Mouse (Mus musculus): Measurements from ENCODE around the gene Copg1. TPM values are rescaled to one million over a fixed set of nuclear protein-coding genes. Genes with fewer than 3 reads are reported as not detected.
"Not testable (repeated sequence)": the region's sequence is repeated elsewhere in the genome, so short reads cannot be mapped to it uniquely, and the experiment has no call there.

Copg1 gene
- polyA plus RNA-seq, 1 experiment from 2014 or later: 203 TPM

DNA sequence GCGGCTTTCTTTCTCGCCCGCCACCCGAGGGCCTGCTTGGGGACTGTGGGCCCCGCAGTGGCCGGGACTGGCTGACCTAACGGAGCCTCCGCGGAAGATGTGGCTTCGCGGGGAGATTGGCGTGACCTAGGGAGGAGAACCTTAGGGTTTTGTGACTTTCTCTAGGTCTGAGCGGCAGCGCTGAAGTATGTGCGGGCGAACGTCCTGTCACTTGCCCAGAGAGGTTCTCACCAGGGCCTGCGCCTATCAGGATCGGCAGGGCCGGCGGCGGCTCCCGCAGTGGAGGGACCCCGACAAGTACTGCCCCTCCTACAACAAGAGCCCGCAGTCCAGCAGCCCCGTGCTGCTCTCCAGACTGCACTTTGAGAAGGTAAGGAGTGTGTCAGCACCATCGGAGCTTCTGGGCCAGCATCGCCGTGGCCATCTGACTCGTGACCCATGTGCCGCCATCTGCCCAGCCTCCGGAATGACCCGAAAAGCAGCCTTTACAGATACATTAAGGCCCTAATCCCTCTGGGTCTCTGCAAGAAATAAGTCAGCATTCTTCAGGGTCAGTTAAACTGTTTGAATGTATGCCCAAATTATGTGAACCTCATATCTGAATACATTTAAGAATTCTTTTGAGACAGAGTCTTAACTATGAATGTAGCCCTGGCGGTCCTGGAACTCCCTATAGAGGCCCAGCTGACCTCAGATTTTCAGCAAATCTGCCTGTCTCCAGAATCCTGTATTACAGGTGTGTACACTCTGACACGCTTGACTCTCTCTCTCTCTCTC lies 26.9 kb downstream of the Copg1 start:
- WGBS: 2% methylated on average over 35 of the region's 35 CpGs
- H3K27me3 ChIP-seq (ENCODE audit: control insufficient read depth, insufficient read depth, low read depth, low read length): no peaks in the 10 kb centered on the region
- peak overlapping the region; percentile 78 for H3K4me2 ChIP-seq (ENCODE audit: low read length)
- peak overlapping the region; percentile 87 for H3K27ac ChIP-seq (ENCODE audit: low read length)
- H3K4me3 ChIP-seq (ENCODE audit: low read depth, low read length): peak overlapping the region; percentile 91
- peak; percentile 84 for ATAC-seq
- peak overlapping the region; percentile 90 for H3K9ac ChIP-seq (ENCODE audit: low read depth, low read length)
- H3K9me3 ChIP-seq (replicated peaks; ENCODE audit: control insufficient read depth, low read length, poor library complexity, severe bottlenecking): no peaks in the 10 kb centered on the region
- H3K4me1 ChIP-seq (ENCODE audit: control insufficient read depth, insufficient read depth, low read length): peaks cover 12% of the 10 kb centered on the region
- peaks cover 38% of the 10 kb centered on the region for H3K36me3 ChIP-seq (ENCODE audit: control insufficient read depth, insufficient read depth, low read length)

DNA sequence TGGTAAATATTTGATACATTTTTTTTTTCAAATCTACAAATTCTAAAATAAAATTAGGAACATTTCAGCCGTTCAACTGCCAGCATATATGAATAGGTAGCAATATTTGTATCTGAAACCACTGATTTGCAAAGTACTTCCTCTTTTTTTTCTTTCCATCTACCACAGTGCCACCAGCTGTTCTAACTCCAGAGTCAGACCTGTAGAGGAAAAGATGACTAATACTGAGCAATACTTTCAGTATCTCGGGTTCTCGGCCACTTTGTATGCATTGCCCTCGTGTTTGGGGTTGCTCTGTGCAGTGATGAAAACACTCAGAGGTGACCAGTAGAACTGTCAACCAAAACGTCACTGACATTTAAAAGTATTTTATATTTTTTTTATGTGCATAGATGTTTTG lies 28.3 kb downstream of the Copg1 start:
- no peak overlapping the region for H3K27ac ChIP-seq (ENCODE audit: low read length)
- H3K9me3 ChIP-seq (replicated peaks; ENCODE audit: control insufficient read depth, low read length, poor library complexity, severe bottlenecking): no peaks in the 10 kb centered on the region
- no peaks in the 10 kb centered on the region for H3K27me3 ChIP-seq (ENCODE audit: control insufficient read depth, insufficient read depth, low read depth, low read length)
- 88% methylated on average over 5 of the region's 5 CpGs for WGBS
- H3K4me1 ChIP-seq (ENCODE audit: control insufficient read depth, insufficient read depth, low read length): peaks cover 12% of the 10 kb centered on the region
- no peak overlapping the region for H3K9ac ChIP-seq (ENCODE audit: low read depth, low read length)
- no peak overlapping the region for H3K4me3 ChIP-seq (ENCODE audit: low read depth, low read length)
- peaks cover 39% of the 10 kb centered on the region for H3K36me3 ChIP-seq (ENCODE audit: control insufficient read depth, insufficient read depth, low read length)
- ATAC-seq: no peak
- H3K4me2 ChIP-seq (ENCODE audit: low read length): no peak overlapping the region

GRCm38 (mm10) chr6:87921201-87921600 lies 33.6 kb downstream of the Copg1 start:
- peaks cover 40% of the 10 kb centered on the region for H3K36me3 ChIP-seq (ENCODE audit: control insufficient read depth, insufficient read depth, low read length)

DNA sequence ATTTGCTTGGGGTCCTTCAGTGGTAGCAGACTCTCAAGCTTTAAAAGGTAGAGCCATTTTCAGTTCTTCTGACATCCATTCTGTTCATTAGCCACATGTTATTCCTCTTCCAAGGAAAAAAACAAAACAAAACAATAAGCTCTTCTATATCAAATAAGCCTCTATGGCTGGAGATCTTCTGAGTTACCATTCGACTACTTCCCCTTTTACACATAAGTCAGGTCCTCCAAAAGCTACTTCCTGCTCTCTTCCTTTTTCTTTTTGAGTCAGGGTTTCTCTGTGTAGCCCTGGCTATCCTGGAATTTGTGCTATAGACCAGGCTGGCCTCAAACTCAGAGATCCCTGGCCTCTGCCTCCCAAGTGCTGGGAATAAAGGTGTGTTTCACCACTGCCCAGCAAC lies 36.0 kb downstream of the Copg1 start:
- ATAC-seq: no peak
- Histone ChIP-seq H3K9ac (ENCODE audit: low read depth, low read length) (no peak overlapping the region), H3K36me3 (ENCODE audit: control insufficient read depth, insufficient read depth, low read length) (peaks cover 29% of the 10 kb centered on the region), H3K27me3 (ENCODE audit: control insufficient read depth, insufficient read depth, low read depth, low read length) (no peaks in the 10 kb centered on the region), H3K4me2 (ENCODE audit: low read length) (no peak overlapping the region), H3K9me3 (replicated peaks; ENCODE audit: control insufficient read depth, low read length, poor library complexity, severe bottlenecking) (no peaks in the 10 kb centered on the region), H3K4me3 (ENCODE audit: low read depth, low read length) (no peak overlapping the region), H3K27ac (ENCODE audit: low read length) (no peak overlapping the region), H3K4me1 (ENCODE audit: control insufficient read depth, insufficient read depth, low read length) (no peaks in the 10 kb centered on the region)
- WGBS: 97% methylated on average over 1 of the region's 1 CpGs

More at GRCm38 (mm10) chr6:87921201-87921600, 33.6 kb downstream of the Copg1 start:
- no peak overlapping the region for H3K4me3 ChIP-seq (ENCODE audit: low read depth, low read length)
- no peak overlapping the region for H3K9ac ChIP-seq (ENCODE audit: low read depth, low read length)
- no peaks in the 10 kb centered on the region for H3K27me3 ChIP-seq (ENCODE audit: control insufficient read depth, insufficient read depth, low read depth, low read length)
- no peak for ATAC-seq
- no peak overlapping the region for H3K27ac ChIP-seq (ENCODE audit: low read length)
- 97% methylated on average over 4 of the region's 4 CpGs for WGBS
- no peaks in the 10 kb centered on the region for H3K9me3 ChIP-seq (replicated peaks; ENCODE audit: control insufficient read depth, low read length, poor library complexity, severe bottlenecking)
- no peak overlapping the region for H3K4me2 ChIP-seq (ENCODE audit: low read length)
- H3K4me1 ChIP-seq (ENCODE audit: control insufficient read depth, insufficient read depth, low read length): no peaks in the 10 kb centered on the region; the same call in 1 of the 2 replicates

- peaks cover 17% of the 10 kb centered on the region; the same call in 1 of the 2 replicates for H3K36me3 ChIP-seq (ENCODE audit: control insufficient read depth, insufficient read depth, low read length)
Observed at GRCm38 (mm10) chr6:87935037-87935436, 47.4 kb downstream of the Copg1 start.

DNA sequence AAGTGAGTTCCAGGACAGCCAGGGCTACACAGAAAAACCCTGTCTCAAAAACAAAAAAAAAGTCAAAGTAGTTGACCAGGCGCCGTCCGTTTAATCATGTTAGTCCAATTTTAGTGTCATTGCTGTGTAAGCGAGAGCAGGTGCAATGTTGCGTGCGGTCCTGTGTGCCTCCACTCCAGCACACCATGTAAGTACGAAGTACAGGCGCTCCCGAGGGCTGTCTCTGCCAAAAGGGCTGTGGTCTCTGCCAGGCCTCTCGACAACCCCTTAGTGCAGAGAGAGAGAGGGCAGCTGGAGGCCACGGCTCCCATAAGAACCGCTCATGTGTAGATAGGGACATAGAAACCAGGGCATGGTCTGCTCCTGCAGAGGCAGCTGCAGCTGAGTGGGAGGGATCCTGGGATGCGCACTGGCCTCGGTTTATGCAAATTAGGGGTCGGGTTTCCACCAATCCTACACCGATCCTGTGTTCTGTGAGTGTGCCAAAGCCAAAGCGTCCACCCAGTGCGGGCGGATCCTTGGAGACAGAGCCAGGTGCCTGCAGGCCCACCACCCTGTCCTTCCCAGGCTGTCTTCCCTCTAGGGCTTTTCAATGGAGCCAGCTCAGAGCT lies 49.7 kb downstream of the Copg1 start:
- H3K9ac ChIP-seq (ENCODE audit: low read depth, low read length): 0 out of 2 replicates have a peak overlapping the region, but pooled peaks have one; percentile 5
- no peak overlapping the region for H3K4me3 ChIP-seq (ENCODE audit: low read depth, low read length)
- H3K36me3 ChIP-seq (ENCODE audit: control insufficient read depth, insufficient read depth, low read length): peaks cover 15% of the 10 kb centered on the region; the same call in 1 of the 2 replicates
- H3K4me2 ChIP-seq (ENCODE audit: low read length): no peak overlapping the region
- no peaks in the 10 kb centered on the region for H3K4me1 ChIP-seq (ENCODE audit: control insufficient read depth, insufficient read depth, low read length)
- ATAC-seq: no peak
- WGBS: 33% methylated on average over 19 of the region's 19 CpGs
- no peaks in the 10 kb centered on the region for H3K27me3 ChIP-seq (ENCODE audit: control insufficient read depth, insufficient read depth, low read depth, low read length)
- H3K9me3 ChIP-seq (replicated peaks; ENCODE audit: control insufficient read depth, low read length, poor library complexity, severe bottlenecking): no peaks in the 10 kb centered on the region
- no peak overlapping the region for H3K27ac ChIP-seq (ENCODE audit: low read length)

More at GRCm38 (mm10) chr6:87935037-87935436, 47.4 kb downstream of the Copg1 start:
- Histone ChIP-seq H3K27me3 (ENCODE audit: control insufficient read depth, insufficient read depth, low read depth, low read length) (no peaks in the 10 kb centered on the region), H3K4me3 (ENCODE audit: low read depth, low read length) (no peak overlapping the region), H3K4me2 (ENCODE audit: low read length) (no peak overlapping the region), H3K9ac (ENCODE audit: low read depth, low read length) (no peak overlapping the region), H3K9me3 (replicated peaks; ENCODE audit: control insufficient read depth, low read length, poor library complexity, severe bottlenecking) (no peaks in the 10 kb centered on the region), H3K27ac (ENCODE audit: low read length) (no peak overlapping the region), H3K4me1 (ENCODE audit: control insufficient read depth, insufficient read depth, low read length) (no peaks in the 10 kb centered on the region)
- ATAC-seq: no peak
- WGBS: 87% methylated on average over 5 of the region's 5 CpGs

DNA sequence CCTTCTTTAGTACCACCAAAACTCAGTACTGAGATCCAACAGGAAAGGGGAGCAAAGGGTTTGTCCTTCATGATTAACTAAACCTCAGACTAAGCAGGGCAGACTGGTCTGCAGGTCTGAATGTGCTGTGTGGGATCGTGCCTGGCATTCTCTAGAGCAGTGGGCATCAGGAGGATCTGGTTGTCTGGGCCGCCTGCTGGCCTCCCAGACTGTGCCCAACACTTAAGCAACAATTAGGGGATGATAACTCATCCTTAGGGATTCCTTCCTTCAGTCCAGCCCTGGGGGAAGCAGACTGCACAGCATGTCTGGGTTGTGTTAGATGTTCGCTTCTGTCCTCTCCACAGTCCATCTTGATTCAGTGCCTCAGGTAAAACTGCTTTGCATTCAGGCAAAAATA lies 51.3 kb downstream of the Copg1 start:
- H3K9ac ChIP-seq (ENCODE audit: low read depth, low read length): no peak overlapping the region
- H3K27me3 ChIP-seq (ENCODE audit: control insufficient read depth, insufficient read depth, low read depth, low read length): no peaks in the 10 kb centered on the region
- peaks cover 15% of the 10 kb centered on the region; the same call in 1 of the 2 replicates for H3K36me3 ChIP-seq (ENCODE audit: control insufficient read depth, insufficient read depth, low read length)
- no peak overlapping the region for H3K4me2 ChIP-seq (ENCODE audit: low read length)
- ATAC-seq: no peak
- H3K9me3 ChIP-seq (replicated peaks; ENCODE audit: control insufficient read depth, low read length, poor library complexity, severe bottlenecking): no peaks in the 10 kb centered on the region
- H3K27ac ChIP-seq (ENCODE audit: low read length): no peak overlapping the region
- H3K4me3 ChIP-seq (ENCODE audit: low read depth, low read length): no peak overlapping the region
- 86% methylated on average over 3 of the region's 3 CpGs for WGBS
- H3K4me1 ChIP-seq (ENCODE audit: control insufficient read depth, insufficient read depth, low read length): no peaks in the 10 kb centered on the region

DNA sequence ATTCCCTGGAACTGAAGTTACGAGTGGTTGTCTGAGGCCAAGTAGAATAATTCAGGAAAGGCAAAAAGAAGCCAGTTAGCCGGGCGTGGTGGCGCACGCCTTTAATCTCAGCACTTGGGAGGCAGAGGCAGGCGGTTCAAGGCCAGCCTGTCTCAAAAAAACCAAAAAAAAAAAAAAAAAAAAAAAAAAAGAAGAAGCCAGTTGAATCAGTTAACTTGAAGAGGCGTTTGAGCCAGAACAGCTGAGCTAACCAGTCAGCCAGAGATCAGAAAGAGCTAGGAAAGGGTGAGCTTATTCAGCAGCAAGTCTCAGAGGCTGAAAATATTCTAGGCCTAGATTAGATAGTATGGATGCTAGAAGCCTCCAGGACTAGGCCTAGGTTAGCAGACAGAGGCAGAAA lies 54.6 kb downstream of the Copg1 start:
- Histone ChIP-seq H3K4me2 (ENCODE audit: low read length) (no peak overlapping the region), H3K4me3 (ENCODE audit: low read depth, low read length) (no peak overlapping the region), H3K36me3 (ENCODE audit: control insufficient read depth, insufficient read depth, low read length) (no peaks in the 10 kb centered on the region), H3K27me3 (ENCODE audit: control insufficient read depth, insufficient read depth, low read depth, low read length) (no peaks in the 10 kb centered on the region), H3K9me3 (replicated peaks; ENCODE audit: control insufficient read depth, low read length, poor library complexity, severe bottlenecking) (no peaks in the 10 kb centered on the region), H3K9ac (ENCODE audit: low read depth, low read length) (no peak overlapping the region), H3K4me1 (ENCODE audit: control insufficient read depth, insufficient read depth, low read length) (no peaks in the 10 kb centered on the region), H3K27ac (ENCODE audit: low read length) (no peak overlapping the region)
- ATAC-seq: no peak
- 86% methylated on average over 7 of the region's 7 CpGs for WGBS

- H3K27me3 ChIP-seq (ENCODE audit: control insufficient read depth, insufficient read depth, low read depth, low read length); ATAC-seq: not testable (repeated sequence)
- WGBS: 68% methylated on average over 4 of the region's 4 CpGs
Observed at GRCm38 (mm10) chr6:87962457-87962856, 74.8 kb downstream of the Copg1 start.

More at GRCm38 (mm10) chr6:87962457-87962856, 74.8 kb downstream of the Copg1 start:
- H3K9me3 ChIP-seq (replicated peaks; ENCODE audit: control insufficient read depth, low read length, poor library complexity, severe bottlenecking); H3K36me3 ChIP-seq (ENCODE audit: control insufficient read depth, insufficient read depth, low read length); H3K4me2 ChIP-seq (ENCODE audit: low read length); H3K27ac ChIP-seq (ENCODE audit: low read length); H3K4me1 ChIP-seq (ENCODE audit: control insufficient read depth, insufficient read depth, low read length); H3K4me3 ChIP-seq (ENCODE audit: low read depth, low read length); H3K9ac ChIP-seq (ENCODE audit: low read depth, low read length): not testable (repeated sequence)

Data from midbrain, embryonic 16.5 days (tissue).